Mouse (Mus musculus): Measurements from ENCODE around the gene Cntfr. TPM values are rescaled to one million over a fixed set of nuclear protein-coding genes. Genes with fewer than 3 reads are reported as not detected.

The Cntfr gene
- polyA plus RNA-seq, 1 experiment from 2014 or later, result 5.1 TPM

DNA sequence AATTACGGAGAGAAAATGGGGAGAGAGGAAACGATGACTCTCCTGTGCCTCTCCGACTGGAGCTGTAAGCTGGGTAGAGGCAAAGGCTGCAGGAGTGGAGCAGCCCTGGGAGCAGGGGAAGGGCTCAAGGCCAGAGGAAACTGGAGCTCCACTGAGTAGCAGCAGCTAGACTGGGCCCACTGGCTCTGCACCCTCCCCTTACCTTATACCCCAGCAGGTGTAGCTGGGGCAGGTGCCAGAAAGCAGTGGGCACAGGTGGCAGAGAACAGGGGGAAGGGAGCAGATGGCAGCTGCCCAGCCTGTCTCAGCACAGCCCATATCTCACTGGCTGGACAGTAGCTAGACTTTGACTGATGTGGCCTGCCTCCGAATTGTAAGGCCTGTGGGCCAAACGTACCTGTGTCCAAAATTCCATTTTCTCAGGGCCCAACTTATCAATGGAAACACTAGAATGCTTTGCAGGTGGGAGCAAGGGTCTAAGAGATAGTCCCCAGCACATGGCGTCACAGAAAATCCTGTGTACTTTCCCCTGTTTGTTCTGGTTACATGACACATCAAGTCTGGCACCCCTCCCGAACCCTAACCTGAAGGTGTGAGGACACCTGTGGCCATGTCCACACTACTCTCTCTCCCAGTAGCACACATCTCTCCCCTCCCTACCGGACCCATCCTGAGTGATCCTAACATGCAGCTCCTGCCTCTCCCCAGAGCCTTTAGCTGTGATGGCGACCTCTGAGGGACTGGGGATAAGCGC, 59.8 kb downstream of the Cntfr start:
- ATAC-seq (ENCODE audit: low FRiP score, low read depth), result no peak
- no peaks in the 10 kb centered on the region for H3K36me3 ChIP-seq
- H3K4me2 ChIP-seq (replicated peaks), result no peak overlapping the region
- peaks cover 44% of the 10 kb centered on the region for H3K4me1 ChIP-seq
- WGBS, result 73% methylated on average over 10 of the region's 10 CpGs
- no peak overlapping the region for H3K9ac ChIP-seq
- H3K9me3 ChIP-seq, result no peaks in the 10 kb centered on the region
- H3K4me3 ChIP-seq, result no peak overlapping the region
- peak overlapping the region; percentile 33; the same call in 1 of the 2 replicates for H3K27ac ChIP-seq
- H3K27me3 ChIP-seq, result peaks cover 63% of the 10 kb centered on the region

DNA sequence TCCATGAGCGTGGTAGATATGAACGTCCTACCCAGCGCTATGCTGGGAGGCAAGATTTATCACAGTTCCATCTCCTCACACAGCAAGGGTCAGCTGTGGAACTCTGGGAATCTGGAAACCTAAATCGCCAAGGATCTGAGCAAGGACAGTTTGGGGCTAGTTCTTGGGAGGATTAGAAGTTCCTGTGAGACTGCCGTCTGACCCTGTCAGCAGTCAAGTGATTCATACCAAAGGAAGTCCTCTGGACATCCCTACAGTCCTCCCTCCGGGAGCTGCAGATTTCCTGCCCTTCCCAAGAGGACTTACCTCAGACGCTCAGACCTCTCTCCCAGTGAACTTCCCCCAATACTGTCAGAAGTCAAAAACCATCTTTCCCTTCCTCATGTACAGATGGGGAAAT, 60.5 kb downstream of the Cntfr start:
- Histone ChIP-seq H3K4me2 (replicated peaks) (peak overlapping the region; percentile 12), H3K9me3 (no peaks in the 10 kb centered on the region), H3K9ac (peak overlapping the region; percentile 50), H3K4me3 (no peak overlapping the region), H3K27ac (peak overlapping the region; percentile 35; the same call in 1 of the 2 replicates), H3K36me3 (no peaks in the 10 kb centered on the region), H3K27me3 (peaks cover 67% of the 10 kb centered on the region), H3K4me1 (peaks cover 49% of the 10 kb centered on the region)
- no peak for ATAC-seq (ENCODE audit: low FRiP score, low read depth)
- 16% methylated on average over 7 of the region's 7 CpGs for WGBS

DNA sequence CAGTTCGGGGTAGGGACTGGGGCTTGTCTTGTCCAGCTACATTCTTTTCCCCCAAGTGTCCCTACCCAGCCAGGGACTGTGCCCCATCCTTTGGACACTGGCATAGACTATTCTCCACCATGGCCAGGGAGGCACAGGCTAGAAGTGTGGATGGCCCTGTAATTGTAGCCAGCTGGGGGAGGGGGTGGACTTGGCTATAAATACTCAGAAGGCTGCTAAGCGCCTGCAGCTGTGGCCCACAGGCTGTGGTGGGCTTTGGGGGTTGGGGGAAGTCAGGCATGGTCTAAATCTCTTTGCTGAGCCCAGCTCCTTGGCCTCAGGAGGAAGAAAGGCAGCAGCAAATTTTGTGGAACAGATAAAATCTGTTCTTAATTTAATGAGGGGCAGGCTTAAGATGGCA, 61.0 kb downstream of the Cntfr start:
- Histone ChIP-seq H3K9ac (peak overlapping the region; percentile 50), H3K27ac (peak overlapping the region; percentile 35; the same call in 1 of the 2 replicates), H3K36me3 (no peaks in the 10 kb centered on the region), H3K9me3 (no peaks in the 10 kb centered on the region), H3K4me2 (replicated peaks) (peak overlapping the region; percentile 12), H3K27me3 (peaks cover 68% of the 10 kb centered on the region), H3K4me1 (peaks cover 54% of the 10 kb centered on the region), H3K4me3 (no peak overlapping the region)
- WGBS, result 45% methylated on average over 2 of the region's 2 CpGs
- no peak; the same call in 1 of the 2 replicates for ATAC-seq (ENCODE audit: low FRiP score, low read depth)

DNA sequence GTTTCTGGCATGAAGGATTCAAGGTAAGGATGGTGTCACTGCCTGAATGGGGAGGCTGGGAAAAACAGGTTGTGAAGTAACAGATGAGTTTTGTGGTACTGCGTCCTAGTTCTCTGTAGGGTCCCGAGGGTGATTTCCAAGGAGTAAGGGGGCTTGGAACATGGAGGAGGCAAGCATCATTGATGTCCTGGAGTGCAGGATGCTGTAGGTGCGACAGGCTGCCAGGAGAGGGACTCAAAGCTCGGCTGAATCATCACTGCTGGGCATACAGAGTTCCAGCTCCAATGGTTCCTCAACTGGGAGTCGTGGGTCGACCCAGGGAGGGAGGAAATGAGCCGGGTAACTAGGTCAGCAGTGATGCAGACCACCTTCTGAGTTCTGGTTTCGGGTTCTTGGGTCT, 61.7 kb downstream of the Cntfr start:
- Histone ChIP-seq H3K4me2 (replicated peaks) (no peak overlapping the region), H3K27me3 (peaks cover 75% of the 10 kb centered on the region), H3K4me3 (no peak overlapping the region), H3K27ac (no peak overlapping the region), H3K9me3 (no peaks in the 10 kb centered on the region), H3K4me1 (peaks cover 54% of the 10 kb centered on the region), H3K9ac (no peak overlapping the region), H3K36me3 (no peaks in the 10 kb centered on the region)
- 66% methylated on average over 8 of the region's 8 CpGs for WGBS
- no peak for ATAC-seq (ENCODE audit: low FRiP score, low read depth)

DNA sequence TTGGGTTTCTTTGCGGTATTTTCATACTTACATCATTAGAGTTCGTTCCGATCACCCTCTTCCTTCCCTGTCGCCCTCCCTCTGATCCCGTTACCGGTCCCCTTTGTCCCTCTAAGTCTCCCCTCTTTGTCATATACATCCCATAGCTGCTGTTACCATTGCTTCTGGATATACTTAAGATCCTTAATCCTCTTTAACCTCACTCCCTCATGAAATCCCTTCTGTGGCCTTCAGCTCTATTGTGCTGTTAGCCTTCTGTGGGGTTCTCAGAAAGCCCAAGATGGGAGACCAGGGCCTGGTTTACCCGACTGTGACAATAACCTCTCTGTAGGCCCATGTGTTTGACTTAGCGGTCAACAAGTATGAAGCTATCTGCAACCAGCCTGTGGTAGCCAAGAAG, 62.3 kb downstream of the Cntfr start:
- 85% methylated on average over 8 of the region's 8 CpGs for WGBS
- H3K4me1 ChIP-seq, result peaks cover 58% of the 10 kb centered on the region

DNA sequence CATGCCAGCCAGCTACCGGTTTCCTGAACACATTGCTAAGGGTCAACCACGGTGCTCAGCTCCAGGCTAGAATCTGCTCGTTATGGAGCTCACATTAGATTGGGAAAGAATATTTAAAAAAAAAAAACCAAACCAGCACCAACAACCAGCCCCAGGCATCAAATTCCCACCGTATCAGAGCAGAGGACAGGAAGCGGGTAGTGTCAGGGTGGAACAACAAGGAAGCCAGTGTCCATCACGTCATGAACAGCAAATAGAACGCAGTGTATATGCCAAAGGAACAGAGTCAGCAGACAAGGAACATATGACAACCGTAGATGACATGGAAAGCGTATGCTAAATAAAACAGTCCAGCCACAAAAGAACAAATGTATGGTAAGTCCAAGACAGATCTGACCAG, 63.9 kb downstream of the Cntfr start:
- no peak for ATAC-seq (ENCODE audit: low FRiP score, low read depth)
- H3K36me3 ChIP-seq, result no peaks in the 10 kb centered on the region
- H3K27ac ChIP-seq, result no peak overlapping the region
- 51% methylated on average over 9 of the region's 9 CpGs for WGBS
- H3K4me3 ChIP-seq, result no peak overlapping the region
- peaks cover 60% of the 10 kb centered on the region for H3K4me1 ChIP-seq
- H3K9me3 ChIP-seq, result no peaks in the 10 kb centered on the region
- no peak overlapping the region for H3K9ac ChIP-seq
- H3K4me2 ChIP-seq (replicated peaks), result no peak overlapping the region
- peaks cover 78% of the 10 kb centered on the region for H3K27me3 ChIP-seq

More for the DNA sequence above, 62.3 kb downstream of the Cntfr start:
- H3K9ac ChIP-seq, result no peak overlapping the region
- no peaks in the 10 kb centered on the region for H3K36me3 ChIP-seq
- H3K9me3 ChIP-seq, result no peaks in the 10 kb centered on the region
- no peak for ATAC-seq (ENCODE audit: low FRiP score, low read depth)
- H3K4me2 ChIP-seq (replicated peaks), result no peak overlapping the region
- peaks cover 80% of the 10 kb centered on the region for H3K27me3 ChIP-seq
- no peak overlapping the region for H3K27ac ChIP-seq
- H3K4me3 ChIP-seq, result no peak overlapping the region

DNA sequence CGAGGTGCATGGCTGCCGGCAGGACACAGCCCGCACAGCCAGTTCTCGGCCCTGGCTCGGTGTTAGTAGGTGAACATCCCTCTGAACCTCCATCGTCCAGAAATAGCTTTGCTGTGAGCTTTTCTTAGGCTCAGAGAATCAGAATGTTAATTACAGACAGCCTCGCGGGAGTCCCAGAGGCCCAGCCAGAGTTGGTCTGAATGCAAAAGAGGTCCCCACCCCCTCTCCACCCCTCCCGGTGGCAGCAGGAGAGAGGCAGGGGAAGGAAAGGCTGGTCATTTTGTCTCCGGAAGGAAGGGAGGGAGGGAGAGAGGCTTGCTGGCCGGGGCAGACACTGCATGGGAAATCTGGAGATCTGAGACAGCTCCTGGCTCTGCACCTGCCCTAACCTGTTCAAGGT, 65.5 kb downstream of the Cntfr start:
- Histone ChIP-seq H3K9me3 (no peaks in the 10 kb centered on the region), H3K27me3 (peaks cover 70% of the 10 kb centered on the region), H3K36me3 (no peaks in the 10 kb centered on the region), H3K4me3 (no peak overlapping the region), H3K4me1 (peaks cover 60% of the 10 kb centered on the region), H3K27ac (no peak overlapping the region), H3K4me2 (replicated peaks) (0 out of 2 replicates have a peak overlapping the region, but pooled peaks have one; percentile 3), H3K9ac (no peak overlapping the region)
- WGBS, result 3% methylated on average over 11 of the region's 11 CpGs
- ATAC-seq (ENCODE audit: low FRiP score, low read depth), result no peak

DNA sequence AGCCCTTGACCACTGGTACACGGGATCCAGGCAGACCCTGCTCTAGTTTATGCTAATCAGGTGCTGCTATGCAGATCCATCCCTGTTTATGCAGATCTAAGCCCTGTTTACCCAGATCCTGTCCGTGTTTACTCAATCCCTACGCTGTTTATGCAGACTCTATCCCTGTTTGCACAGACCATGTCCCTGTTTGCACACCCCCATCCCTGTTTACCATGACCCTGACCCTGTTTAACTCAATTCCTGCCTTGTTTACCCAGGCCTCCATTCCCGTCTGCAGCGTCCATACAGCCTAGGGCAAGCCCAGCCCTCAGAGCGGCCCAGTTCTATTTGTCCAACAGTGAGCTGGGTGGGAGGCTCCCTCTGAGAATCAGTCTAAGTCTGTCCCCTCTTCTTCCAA, 66.7 kb downstream of the Cntfr start:
- ATAC-seq (ENCODE audit: low FRiP score, low read depth), result no peak
- peaks cover 82% of the 10 kb centered on the region for H3K27me3 ChIP-seq
- no peak overlapping the region for H3K4me3 ChIP-seq
- 39% methylated on average over 6 of the region's 6 CpGs for WGBS
- H3K9me3 ChIP-seq, result no peaks in the 10 kb centered on the region
- H3K9ac ChIP-seq, result no peak overlapping the region
- peaks cover 49% of the 10 kb centered on the region for H3K4me1 ChIP-seq
- H3K4me2 ChIP-seq (replicated peaks), result no peak overlapping the region
- no peak overlapping the region for H3K27ac ChIP-seq
- no peaks in the 10 kb centered on the region for H3K36me3 ChIP-seq

DNA sequence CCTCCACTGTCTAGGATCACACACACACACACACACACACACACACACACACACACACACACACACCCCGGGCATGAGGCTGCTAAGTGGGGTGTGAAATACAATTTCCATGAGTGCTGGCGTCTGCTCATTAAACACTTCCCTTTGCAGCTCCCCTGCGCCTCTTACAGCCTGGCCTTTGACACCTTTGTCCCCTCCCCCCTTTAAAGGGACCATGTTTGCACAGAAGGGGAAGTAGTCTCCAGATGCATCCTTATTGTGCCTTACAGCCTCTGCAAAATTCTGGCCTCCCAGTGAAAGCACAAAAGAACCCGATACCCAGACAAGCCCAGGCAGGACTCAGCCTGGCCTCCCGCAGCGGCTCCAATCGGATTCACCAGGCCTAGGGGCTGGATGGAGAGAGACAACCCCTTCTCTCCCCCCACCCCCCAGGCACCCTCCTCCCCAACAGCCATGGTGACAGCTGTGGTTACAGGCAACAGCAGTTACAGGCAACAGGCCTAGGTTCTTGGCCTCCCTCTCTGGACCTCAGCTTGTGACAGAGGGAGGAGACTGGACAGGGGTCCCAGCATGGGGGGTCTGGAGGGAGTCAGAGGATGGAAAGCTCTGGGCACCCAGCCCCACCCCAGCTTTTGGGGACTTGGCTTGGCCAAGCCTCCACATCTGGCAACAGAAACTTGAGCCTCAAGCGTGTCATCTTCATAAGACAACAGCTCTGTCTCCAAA, 68.5 kb downstream of the Cntfr start:
- peak overlapping the region; percentile 36 for H3K4me2 ChIP-seq (replicated peaks)

DNA sequence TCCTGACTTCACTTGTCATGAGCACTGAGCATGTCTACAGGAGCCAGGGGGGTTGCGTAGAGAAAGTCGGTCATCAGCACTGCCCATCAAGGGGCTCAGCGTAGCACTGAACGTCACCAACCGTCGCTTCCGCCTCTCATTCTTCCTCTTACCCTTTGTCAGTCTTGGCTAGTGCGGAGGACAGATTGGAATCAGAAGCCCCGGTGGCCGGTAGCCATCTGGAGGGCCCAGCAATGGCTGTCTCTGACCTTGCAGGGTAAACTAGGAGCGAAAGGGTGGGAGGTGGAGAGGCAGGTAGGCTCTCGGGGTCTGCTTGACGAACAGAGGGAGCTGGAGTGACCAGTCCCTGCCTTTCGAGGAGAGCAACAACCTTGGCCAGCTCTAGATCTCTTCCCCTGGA, 74.8 kb downstream of the Cntfr start:
- ATAC-seq (ENCODE audit: low FRiP score, low read depth), result no peak
- Histone ChIP-seq H3K27me3 (peaks cover 93% of the 10 kb centered on the region), H3K9ac (no peak overlapping the region), H3K27ac (no peak overlapping the region), H3K9me3 (no peaks in the 10 kb centered on the region), H3K36me3 (no peaks in the 10 kb centered on the region), H3K4me3 (no peak overlapping the region), H3K4me2 (replicated peaks) (no peak overlapping the region), H3K4me1 (peaks cover 7% of the 10 kb centered on the region)
- 88% methylated on average over 14 of the region's 14 CpGs for WGBS

More for the DNA sequence above, 68.5 kb downstream of the Cntfr start:
- no peaks in the 10 kb centered on the region for H3K36me3 ChIP-seq
- peak overlapping the region; percentile 43 for H3K9ac ChIP-seq
- H3K27ac ChIP-seq, result peak overlapping the region; percentile 22; the same call in 1 of the 2 replicates
- no peaks in the 10 kb centered on the region for H3K9me3 ChIP-seq
- ATAC-seq (ENCODE audit: low FRiP score, low read depth), result peak; percentile 80
- WGBS, result 3% methylated on average over 8 of the region's 8 CpGs
- peaks cover 83% of the 10 kb centered on the region for H3K27me3 ChIP-seq
- H3K4me1 ChIP-seq, result peaks cover 47% of the 10 kb centered on the region
- H3K4me3 ChIP-seq, result no peak overlapping the region

DNA sequence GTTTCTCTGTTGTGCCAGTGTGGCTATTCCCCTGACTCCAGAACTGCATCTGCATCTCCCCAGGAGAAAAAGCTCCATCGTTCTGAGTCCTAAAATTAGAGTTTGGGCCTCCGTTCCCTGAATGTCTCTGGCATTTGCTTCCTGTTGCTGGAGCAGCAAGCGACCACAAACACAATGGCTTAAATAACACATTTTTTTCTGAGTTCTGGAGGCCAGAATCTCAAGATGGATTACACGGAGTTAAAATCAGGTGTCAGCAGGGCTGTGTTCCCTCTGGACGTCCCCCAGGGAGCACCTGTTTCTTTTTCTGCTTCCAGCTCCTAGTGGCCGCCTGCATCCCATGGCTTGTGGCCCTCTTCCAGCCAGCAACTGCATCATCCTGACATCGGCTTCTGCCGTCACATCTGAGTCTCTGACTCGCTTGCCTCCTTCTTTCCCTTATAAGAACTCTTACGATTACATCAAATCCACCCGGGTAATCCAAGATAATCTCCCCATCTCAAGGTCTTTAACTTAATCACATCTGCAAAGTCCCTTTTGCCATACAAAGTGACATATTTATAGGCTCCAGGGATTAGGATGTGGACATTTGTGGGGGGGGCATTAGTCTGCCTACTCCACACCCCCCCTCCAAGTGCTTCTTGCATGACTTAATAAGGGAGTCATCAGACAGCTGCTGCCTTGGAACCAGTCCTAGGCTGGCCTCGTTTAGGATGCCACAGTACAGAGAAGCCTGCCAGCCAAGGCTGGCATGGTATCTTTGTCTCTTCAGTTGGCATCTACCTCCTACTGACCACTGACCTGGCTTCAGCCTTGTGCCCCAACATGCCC, 77.8 kb downstream of the Cntfr start:
- Histone ChIP-seq H3K4me1 (peaks cover 4% of the 10 kb centered on the region; the same call in 1 of the 2 replicates), H3K27me3 (peaks cover 89% of the 10 kb centered on the region), H3K27ac (no peak overlapping the region), H3K36me3 (no peaks in the 10 kb centered on the region), H3K9ac (no peak overlapping the region), H3K9me3 (no peaks in the 10 kb centered on the region), H3K4me2 (replicated peaks) (no peak overlapping the region), H3K4me3 (no peak overlapping the region)
- 37% methylated on average over 12 of the region's 12 CpGs for WGBS
- ATAC-seq (ENCODE audit: low FRiP score, low read depth), result no peak

Data from limb, embryonic 13.5 days (tissue).